Mouse (Mus musculus) adrenal gland, adult 18-20 months (tissue): Measurements from ENCODE around the gene Xpr1. TPM values are rescaled to one million over a fixed set of nuclear protein-coding genes. Genes with fewer than 3 reads are reported as not detected.
"Not testable (repeated sequence)": the region's sequence is repeated elsewhere in the genome, so short reads cannot be mapped to it uniquely, and the experiment has no call there.

Source experiments
- DNase-seq, 2 experiments: peaks; one replicate each; pipeline ENCODE4 v3.0.0; 2021 to 2022; ENCODE audit warnings: low spot score in 2 of 2
- total RNA-seq, 2 experiments: library from RNA; stranded (reverse); gene quantifications; 1 replicate in 1 of 2; 2 replicates in 1 of 2; pipeline ENCODE4 v1.2.3; 2021

The Xpr1 gene
- total RNA-seq, 2 experiments from 2014 or later, result 31.6 to 43.2 TPM

GRCm38 (mm10) chr1:155337315-155337714, 79.9 kb downstream of the Xpr1 start:
- DNase-seq, result no peak

- no peak for DNase-seq
These were observed 81.3 kb downstream of the Xpr1 start for GRCm38 (mm10) chr1:155335963-155336362.

DNA sequence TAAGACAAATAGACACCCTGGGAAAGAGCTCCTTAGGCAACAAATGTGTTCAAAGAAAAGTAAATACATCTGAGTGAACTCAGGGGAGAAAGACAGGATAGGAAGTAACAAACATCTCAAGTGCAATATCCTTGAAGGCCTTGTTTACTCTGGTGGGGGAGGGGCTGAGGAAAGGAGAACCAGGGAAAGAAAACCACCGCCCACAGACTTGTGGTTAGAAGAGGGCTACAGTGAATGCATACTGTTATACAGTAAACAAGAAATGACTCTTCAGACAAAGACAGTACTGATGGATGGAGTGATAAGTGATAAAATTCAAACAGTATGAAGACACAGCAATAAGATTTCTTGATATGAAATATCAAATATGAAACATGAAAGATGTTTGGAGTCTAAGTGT, 95.0 kb downstream of the Xpr1 start:
- no peak for DNase-seq

DNA sequence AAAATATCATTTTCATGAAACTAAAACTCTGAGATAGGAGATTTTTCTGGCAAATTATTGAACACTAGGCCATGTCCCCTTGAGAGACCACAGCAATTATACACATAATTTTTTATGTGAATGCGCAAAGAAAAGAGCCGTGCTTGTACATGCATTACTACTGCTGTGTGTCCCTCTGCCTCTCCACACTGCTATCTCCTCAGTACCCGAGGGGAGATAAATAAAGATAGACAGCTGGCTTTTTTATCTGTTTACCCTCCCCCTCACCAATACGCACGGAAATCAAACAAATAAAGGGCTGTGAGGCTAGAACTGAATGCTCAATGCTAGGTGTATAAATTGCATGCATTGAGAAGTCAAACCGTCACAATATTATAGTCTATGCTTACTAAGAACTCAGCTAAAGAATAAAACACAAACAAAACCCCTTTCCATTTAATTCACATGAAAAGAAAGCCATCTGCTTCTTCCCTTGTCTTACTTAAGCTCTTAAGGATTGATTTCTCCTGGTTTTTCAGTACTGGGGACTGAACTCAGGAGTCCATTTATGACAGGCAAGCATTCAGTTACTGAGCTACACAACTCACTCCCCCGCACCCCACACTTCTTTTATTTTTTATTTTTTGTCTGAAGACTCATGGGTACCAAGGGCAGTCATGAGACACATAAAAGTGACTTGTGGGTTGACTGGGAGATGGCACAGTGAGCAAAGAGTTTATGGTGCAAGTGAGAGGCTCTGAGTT, 97.0 kb downstream of the Xpr1 start:
- DNase-seq, result no peak

DNA sequence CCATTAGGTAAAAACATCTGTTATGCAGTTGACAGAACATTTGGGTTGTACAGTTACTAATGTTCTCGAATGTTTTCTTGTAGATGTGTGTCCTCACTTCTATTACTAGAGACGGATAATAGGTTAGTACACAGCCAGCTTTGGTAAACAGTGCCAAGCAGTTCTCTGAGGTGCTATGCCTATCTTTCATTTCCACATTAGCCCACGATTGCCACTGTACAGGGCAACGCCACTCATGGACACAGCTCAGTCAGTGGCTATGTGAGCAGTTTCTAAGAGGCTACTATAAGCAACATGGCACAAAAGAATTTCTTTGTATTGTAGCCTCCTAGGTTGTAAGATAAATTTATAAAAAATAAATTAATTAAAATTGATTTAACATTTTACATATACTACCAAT, 97.7 kb downstream of the Xpr1 start:
- no peak for DNase-seq

DNA sequence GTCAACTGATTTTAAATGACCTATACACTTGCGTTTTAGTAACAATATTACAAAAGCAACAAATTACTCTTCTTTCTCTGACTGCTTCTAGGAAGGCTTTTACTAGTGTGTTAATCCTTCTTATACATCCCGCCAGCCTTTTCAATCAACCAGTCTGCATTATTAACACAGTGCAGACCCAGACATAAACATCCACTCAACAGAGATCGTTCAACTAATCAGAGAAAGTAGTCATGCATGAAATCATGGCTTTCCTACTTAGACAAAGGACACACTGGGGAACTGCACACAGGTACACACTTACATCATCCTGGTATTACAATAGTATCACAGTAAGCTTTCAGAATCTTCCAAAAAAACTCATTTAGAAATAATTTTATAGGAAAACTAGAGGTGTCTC, 105.5 kb downstream of the Xpr1 start:
- no peak for DNase-seq

DNA sequence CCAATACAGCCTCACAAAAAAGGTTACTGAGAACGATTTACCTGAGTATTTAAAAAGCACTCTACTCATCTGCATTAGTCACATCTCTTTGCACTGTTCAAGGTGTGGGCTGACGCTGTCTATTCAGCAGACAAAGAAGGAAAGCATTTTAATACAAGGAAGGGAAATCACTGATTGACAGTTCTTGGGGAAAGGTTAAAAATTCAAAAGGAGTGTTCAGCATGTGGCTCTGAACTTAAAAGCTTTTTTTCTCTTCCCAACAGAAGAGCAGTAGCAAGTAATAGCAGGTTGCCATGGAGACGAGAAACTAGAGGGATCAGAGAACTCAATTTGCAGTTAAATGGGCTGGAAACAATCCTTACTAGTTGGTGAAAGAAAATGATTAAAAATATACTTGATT, 110.3 kb downstream of the Xpr1 start:
- DNase-seq, result no peak

DNA sequence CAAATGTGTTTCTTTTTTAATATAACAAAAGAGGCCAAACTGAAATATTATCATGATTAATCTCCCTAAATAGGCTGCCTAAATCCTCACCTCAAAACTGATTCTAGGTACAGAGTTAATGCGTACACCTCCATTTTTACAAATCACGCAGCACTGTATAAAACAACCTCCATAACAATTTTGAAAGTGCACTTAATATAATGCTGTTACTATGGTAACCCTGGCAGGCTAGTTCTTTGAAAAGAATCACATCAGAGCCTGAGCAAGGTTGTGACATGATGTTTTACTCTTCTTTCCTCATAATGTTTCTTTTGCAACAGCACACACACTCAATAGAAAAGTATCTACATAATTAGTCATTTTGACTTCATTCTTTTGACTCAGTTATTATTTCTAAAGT, 113.8 kb downstream of the Xpr1 start:
- DNase-seq, result no peak

DNA sequence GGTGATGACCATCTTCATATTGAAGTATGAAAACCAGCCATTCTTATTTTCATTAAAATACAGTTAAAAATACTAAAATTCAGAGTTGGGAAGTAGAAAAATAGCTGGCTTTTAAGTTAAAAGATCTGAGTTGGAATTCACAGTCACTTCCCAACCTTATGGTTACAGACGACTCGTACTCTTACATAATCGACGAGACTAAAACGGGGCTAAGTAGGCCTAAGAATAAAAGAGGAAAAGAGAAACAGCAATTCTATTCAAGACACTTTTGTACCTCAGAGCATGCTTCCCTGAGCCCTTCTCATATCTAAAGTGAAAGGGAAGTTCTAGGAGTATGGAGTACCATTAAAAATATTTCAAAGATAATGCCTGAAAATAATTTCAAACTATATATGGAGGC, 119.6 kb downstream of the Xpr1 start:
- no peak for DNase-seq

- DNase-seq, result no peak
These were observed 120.0 kb downstream of the Xpr1 start for GRCm38 (mm10) chr1:155297203-155297602.

GRCm38 (mm10) chr1:155293446-155293845, 123.8 kb downstream of the Xpr1 start:
- peak in 1 of 2 experiments; percentile 21 for DNase-seq

DNA sequence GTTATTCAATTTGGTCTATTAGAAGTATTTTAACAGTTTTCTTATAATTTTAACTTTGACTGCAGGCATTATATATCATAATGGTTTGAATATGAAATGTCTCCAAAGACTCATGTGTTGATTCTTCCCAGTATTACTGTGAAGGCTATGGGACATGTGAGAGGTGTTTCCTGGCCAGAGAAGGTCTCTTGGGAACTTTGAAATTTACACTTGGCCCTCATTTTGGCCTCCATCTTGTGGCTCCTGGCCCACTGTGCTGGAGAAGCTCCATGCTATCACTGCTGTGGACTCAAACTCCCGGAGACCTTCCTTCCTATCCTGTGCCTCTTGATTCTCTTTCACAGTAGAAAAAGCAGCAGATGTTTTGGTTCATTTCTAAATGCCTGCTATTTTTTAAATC, 127.8 kb downstream of the Xpr1 start:
- no peak for DNase-seq

DNA sequence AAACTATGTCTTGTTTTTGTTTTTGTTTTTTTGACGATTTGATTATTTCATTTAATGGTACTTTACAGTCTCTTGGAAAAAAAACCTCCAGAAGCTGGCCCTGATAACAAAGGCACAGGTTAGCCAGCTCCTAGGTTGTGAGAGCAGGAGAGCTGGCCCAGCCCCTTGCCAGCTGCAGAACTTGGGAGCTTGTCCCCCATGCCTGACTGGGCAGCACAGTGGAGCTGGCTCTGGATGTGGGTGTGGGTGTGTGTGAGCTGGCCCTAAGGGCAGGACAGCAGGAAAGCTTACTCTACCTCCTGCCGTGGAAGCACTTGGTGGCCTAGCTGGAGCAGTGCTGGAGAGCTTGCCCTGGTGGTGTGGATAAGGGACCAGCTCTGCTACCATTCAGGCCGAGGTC, 129.2 kb downstream of the Xpr1 start:
- DNase-seq, result no peak

DNA sequence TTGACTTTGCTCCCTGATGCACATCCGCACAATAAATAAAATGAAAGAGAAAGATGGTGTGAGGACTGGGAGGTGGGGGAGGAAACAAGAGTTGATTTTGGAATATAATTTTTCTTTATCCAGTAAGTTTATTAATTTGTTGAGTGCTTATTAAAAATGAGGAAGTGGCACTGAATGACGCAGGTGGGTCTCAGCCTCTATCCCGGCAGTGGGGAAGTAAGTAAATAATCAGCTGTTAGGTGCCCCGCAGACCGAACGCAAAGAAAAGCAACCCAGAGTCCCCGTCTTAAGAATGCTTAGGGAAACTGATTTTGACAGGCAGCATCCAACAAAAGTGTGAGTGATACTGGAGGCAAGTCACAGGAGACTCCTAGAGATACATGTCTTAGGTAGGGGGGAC, 133.4 kb downstream of the Xpr1 start:
- DNase-seq, result no peak

DNA sequence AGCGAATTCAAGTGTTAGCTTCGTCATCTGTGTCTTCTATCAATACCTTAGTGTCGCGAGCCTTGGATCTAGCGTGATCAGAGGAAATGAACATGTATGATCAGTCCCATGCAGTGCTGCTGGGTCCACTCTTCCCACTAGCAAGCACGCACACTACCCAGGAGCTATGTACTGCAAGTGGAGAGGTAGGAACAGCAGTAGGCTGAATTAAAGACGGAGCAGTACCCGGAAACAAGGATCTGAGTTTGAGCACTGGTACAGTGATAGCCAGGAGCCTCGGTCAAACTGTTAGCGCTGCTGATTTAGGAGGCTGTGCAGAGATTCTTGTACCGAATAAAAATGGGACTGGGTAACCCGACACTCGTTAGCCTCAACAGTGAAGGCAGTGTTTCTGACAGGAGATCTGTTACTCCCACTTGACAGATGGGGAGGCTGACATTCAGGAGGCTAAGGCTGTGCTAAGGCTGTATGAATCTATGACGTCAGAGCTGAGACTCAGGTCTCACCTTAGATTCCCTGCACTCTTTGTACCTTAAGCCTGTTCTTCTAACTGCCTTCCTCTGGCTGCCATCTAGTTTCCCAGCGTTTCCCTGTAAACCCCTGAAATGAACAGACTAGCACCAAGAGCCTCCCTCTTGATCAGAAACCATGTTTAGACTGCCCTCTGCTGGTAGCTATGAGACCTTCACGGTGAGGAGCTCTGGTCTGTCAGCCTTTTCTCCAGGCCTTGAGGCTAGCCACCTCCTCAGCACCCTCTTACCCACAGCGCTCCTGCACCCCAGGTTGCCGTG, 136.0 kb downstream of the Xpr1 start:
- DNase-seq, result peak; percentile 44 to 46

- no peak for DNase-seq
These were observed 136.9 kb downstream of the Xpr1 start for GRCm38 (mm10) chr1:155280306-155280705.

- no peak for DNase-seq
These were observed 140.7 kb downstream of the Xpr1 start for GRCm38 (mm10) chr1:155276381-155277033.

DNA sequence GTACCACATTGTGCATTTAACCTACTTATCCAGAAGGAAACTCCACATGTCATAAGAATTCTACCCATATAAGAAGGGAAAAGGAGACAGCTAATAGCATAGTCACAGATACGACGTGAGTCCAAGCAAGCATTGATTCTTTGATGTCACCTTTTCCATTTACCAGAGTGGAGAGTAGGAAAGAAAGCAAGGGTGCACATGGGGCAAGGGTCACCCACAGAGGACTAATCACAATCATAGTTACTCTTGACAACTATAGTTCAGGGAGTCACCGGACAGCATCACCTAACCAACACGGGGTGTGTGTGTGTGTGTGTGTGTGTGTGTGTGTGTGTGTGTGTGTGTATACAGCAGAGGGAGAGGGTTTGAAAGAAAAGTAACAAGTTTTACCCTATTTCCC, 141.4 kb downstream of the Xpr1 start:
- no peak for DNase-seq

DNA sequence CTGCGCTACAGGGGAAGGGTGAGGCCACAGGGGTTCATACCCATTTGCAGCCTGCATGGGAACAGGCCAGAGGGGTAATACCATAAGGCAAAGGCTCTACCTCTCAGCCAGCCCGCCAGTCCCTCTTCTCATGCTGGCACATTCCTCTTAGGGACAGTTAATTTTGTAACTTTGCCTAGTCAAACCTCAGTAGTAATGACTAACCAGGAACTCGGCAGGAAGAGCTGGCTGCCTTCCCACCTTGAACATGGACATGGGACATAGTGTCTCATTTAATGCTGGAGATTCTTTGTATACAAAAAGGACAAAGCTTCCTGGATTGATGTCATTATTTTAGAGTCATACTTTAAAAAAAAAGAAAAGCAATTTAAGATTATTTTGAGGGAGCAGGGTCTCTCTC, 142.2 kb downstream of the Xpr1 start:
- no peak for DNase-seq

DNA sequence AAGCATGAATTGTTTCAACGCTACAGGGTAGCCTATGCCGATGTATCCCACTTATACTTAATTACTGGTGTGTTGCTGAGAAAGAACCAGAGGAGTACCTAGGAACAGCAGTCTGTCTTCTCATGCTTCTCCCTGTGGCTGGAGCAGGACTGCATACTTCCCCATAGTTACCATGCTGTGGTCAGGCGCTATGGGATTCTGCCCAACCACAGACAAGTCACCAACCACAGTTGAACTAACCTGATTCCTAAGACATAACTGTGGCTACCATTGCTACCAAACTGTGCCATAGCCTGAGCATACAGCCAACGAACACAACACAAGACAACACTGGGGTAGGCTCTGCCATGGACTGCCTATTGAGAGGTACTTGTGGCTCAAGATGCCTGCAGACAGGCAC, 144.3 kb downstream of the Xpr1 start:
- no peak for DNase-seq

DNA sequence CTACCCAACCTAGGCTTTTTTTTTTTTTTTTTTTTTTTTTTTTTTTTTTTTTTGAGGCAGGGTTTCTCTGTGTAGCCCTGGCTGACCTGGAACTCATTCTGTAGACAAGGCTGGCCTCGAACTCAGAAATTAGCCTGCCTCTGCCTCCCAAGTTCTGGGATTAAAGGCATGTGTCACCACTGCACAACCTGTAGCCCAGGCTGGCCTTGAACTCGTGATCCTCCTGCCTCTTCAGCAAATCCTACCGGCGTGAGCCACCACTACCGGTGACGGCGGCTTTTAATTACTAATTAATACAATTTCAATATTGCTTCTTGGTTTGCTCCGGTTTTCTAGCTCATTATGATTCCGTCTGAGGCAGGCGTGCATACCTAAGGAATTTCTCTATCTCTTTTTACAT, 154.7 kb downstream of the Xpr1 start:
- not testable (repeated sequence) for DNase-seq

GRCm38 (mm10) chr1:155254309-155254708, 162.9 kb downstream of the Xpr1 start:
- no peak for DNase-seq
